Mouse (Mus musculus) liver, adult 2 months (tissue): ENCODE measurements around the gene C2cd5.

Source experiments
- CTCF ChIP-seq: fragments of 200-500 bp; IDR thresholded peaks from 2 replicates; pipeline ENCODE4 v1.5.1; 2011; ENCODE audit warnings: low read depth, low read length, control low read depth
- POLR2A ChIP-seq: fragments of 200-500 bp; IDR thresholded peaks from 2 replicates; pipeline ENCODE4 v1.6.1; 2011; ENCODE audit warnings: low read length, control low read depth; ENCODE audit not compliant: insufficient read depth; ENCODE audit errors: extremely low read depth

DNA sequence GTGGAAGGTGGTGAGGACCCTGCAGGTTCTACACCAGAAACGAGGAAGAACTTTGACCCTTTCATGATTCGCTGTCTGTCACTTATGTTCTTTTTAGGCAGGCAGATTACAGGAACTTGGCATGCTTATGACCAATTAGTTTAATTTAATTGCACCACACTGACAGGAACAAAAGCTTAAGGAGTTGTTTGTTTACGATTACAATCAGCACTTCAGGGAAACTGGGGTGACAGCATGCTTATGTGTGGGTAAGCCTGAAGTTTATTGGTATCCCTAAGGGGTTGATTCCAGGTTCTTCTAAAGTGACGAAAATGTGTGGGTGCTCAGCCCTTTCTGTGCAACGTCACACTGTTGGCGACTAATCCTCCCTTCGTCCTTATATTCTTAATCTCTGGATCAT, 105.1 kb downstream of the C2cd5 start:
- no peak for TF ChIP-seq CTCF
- TF ChIP-seq POLR2A, result no peak
